Mouse (Mus musculus): ENCODE results near the gene Cyp4f13. TPM values are rescaled to one million over a fixed set of nuclear protein-coding genes. Genes with fewer than 3 reads are reported as not detected.
A peak's percentile ranks its signal among the peaks of the same experiment; 100 is the strongest.

The Cyp4f13 gene
- polyA plus RNA-seq, 1 experiment from 2014 or later = 7.2 TPM

GRCm38 (mm10) chr17:32951006-32951405, 3.8 kb upstream of the Cyp4f13 start:
- no peak overlapping the region for H3K4me2 ChIP-seq
- no peak overlapping the region for H3K9ac ChIP-seq (ENCODE audit: low read depth, low read length)
- H3K4me1 ChIP-seq (replicated peaks; ENCODE audit: control insufficient read depth, insufficient read depth, low read length) = peaks cover 5% of the 10 kb centered on the region
- H3K27ac ChIP-seq (ENCODE audit: low read depth, low read length) = no peak overlapping the region
- H3K9me3 ChIP-seq (ENCODE audit: control insufficient read depth, low read length) = no peaks in the 10 kb centered on the region
- H3K4me3 ChIP-seq (ENCODE audit: low read depth, low read length) = no peak overlapping the region
- no peak for ATAC-seq (replicated peaks; ENCODE audit: low FRiP score)
- DNase-seq (ENCODE audit: low spot score) = no peak
- H3K36me3 ChIP-seq (ENCODE audit: control insufficient read depth, insufficient read depth, low read length) = no peaks in the 10 kb centered on the region
- H3K27me3 ChIP-seq (replicated peaks; ENCODE audit: control insufficient read depth, insufficient read depth, low read length) = no peaks in the 10 kb centered on the region
- WGBS = 74% methylated on average over 11 of the region's 11 CpGs

GRCm38 (mm10) chr17:32950136-32950535, 2.9 kb upstream of the Cyp4f13 start:
- H3K27me3 ChIP-seq (replicated peaks; ENCODE audit: control insufficient read depth, insufficient read depth, low read length) = no peaks in the 10 kb centered on the region
- H3K9ac ChIP-seq (ENCODE audit: low read depth, low read length) = no peak overlapping the region
- peaks cover 5% of the 10 kb centered on the region for H3K4me1 ChIP-seq (replicated peaks; ENCODE audit: control insufficient read depth, insufficient read depth, low read length)
- H3K36me3 ChIP-seq (ENCODE audit: control insufficient read depth, insufficient read depth, low read length) = no peaks in the 10 kb centered on the region
- no peak overlapping the region for H3K4me3 ChIP-seq (ENCODE audit: low read depth, low read length)
- DNase-seq (ENCODE audit: low spot score) (no peak), ATAC-seq (replicated peaks; ENCODE audit: low FRiP score) (no peak)
- no peak overlapping the region for H3K27ac ChIP-seq (ENCODE audit: low read depth, low read length)
- WGBS = 80% methylated on average over 3 of the region's 3 CpGs
- no peaks in the 10 kb centered on the region for H3K9me3 ChIP-seq (ENCODE audit: control insufficient read depth, low read length)
- H3K4me2 ChIP-seq = no peak overlapping the region

GRCm38 (mm10) chr17:32946716-32947115, 486 bp downstream of the Cyp4f13 start:
- Histone ChIP-seq H3K27me3 (replicated peaks; ENCODE audit: control insufficient read depth, insufficient read depth, low read length) (no peaks in the 10 kb centered on the region), H3K36me3 (ENCODE audit: control insufficient read depth, insufficient read depth, low read length) (no peaks in the 10 kb centered on the region), H3K9ac (ENCODE audit: low read depth, low read length) (peak overlapping the region; percentile 70), H3K4me2 (peak overlapping the region; percentile 90), H3K4me1 (replicated peaks; ENCODE audit: control insufficient read depth, insufficient read depth, low read length) (peaks cover 5% of the 10 kb centered on the region), H3K4me3 (ENCODE audit: low read depth, low read length) (peak overlapping the region; percentile 65), H3K27ac (ENCODE audit: low read depth, low read length) (no peak overlapping the region), H3K9me3 (ENCODE audit: control insufficient read depth, low read length) (no peaks in the 10 kb centered on the region)
- 43% methylated on average over 9 of the region's 9 CpGs for WGBS
- no peak for ATAC-seq (replicated peaks; ENCODE audit: low FRiP score)
- no peak for DNase-seq (ENCODE audit: low spot score)

- Histone ChIP-seq H3K4me2 (no peak overlapping the region), H3K27ac (ENCODE audit: low read depth, low read length) (no peak overlapping the region), H3K36me3 (ENCODE audit: control insufficient read depth, insufficient read depth, low read length) (no peaks in the 10 kb centered on the region), H3K4me3 (ENCODE audit: low read depth, low read length) (no peak overlapping the region), H3K9me3 (ENCODE audit: control insufficient read depth, low read length) (no peaks in the 10 kb centered on the region), H3K4me1 (replicated peaks; ENCODE audit: control insufficient read depth, insufficient read depth, low read length) (peaks cover 5% of the 10 kb centered on the region), H3K27me3 (replicated peaks; ENCODE audit: control insufficient read depth, insufficient read depth, low read length) (no peaks in the 10 kb centered on the region), H3K9ac (ENCODE audit: low read depth, low read length) (no peak overlapping the region)
- ATAC-seq (replicated peaks; ENCODE audit: low FRiP score) = no peak
- no peak for DNase-seq (ENCODE audit: low spot score)
- WGBS = 66% methylated on average over 3 of the region's 3 CpGs
Measured at GRCm38 (mm10) chr17:32944402-32945035, 2.7 kb downstream of the Cyp4f13 start.

GRCm38 (mm10) chr17:32943661-32944060, 3.5 kb downstream of the Cyp4f13 start:
- DNase-seq (ENCODE audit: low spot score) = no peak
- no peak for ATAC-seq (replicated peaks; ENCODE audit: low FRiP score)
- Histone ChIP-seq H3K36me3 (ENCODE audit: control insufficient read depth, insufficient read depth, low read length) (no peaks in the 10 kb centered on the region), H3K9me3 (ENCODE audit: control insufficient read depth, low read length) (no peaks in the 10 kb centered on the region), H3K4me1 (replicated peaks; ENCODE audit: control insufficient read depth, insufficient read depth, low read length) (peaks cover 5% of the 10 kb centered on the region), H3K27ac (ENCODE audit: low read depth, low read length) (no peak overlapping the region), H3K4me3 (ENCODE audit: low read depth, low read length) (no peak overlapping the region), H3K9ac (ENCODE audit: low read depth, low read length) (no peak overlapping the region), H3K4me2 (no peak overlapping the region), H3K27me3 (replicated peaks; ENCODE audit: control insufficient read depth, insufficient read depth, low read length) (no peaks in the 10 kb centered on the region)
- 90% methylated on average over 3 of the region's 3 CpGs for WGBS

- no peak for ATAC-seq (replicated peaks; ENCODE audit: low FRiP score)
- no peak for DNase-seq (ENCODE audit: low spot score)
- no peak overlapping the region for H3K27ac ChIP-seq (ENCODE audit: low read depth, low read length)
- H3K36me3 ChIP-seq (ENCODE audit: control insufficient read depth, insufficient read depth, low read length) = no peaks in the 10 kb centered on the region
- H3K4me2 ChIP-seq = no peak overlapping the region
- no peak overlapping the region for H3K9ac ChIP-seq (ENCODE audit: low read depth, low read length)
- H3K9me3 ChIP-seq (ENCODE audit: control insufficient read depth, low read length) = no peaks in the 10 kb centered on the region
- 77% methylated on average over 4 of the region's 4 CpGs for WGBS
- H3K4me3 ChIP-seq (ENCODE audit: low read depth, low read length) = no peak overlapping the region
- no peaks in the 10 kb centered on the region for H3K27me3 ChIP-seq (replicated peaks; ENCODE audit: control insufficient read depth, insufficient read depth, low read length)
- no peaks in the 10 kb centered on the region for H3K4me1 ChIP-seq (replicated peaks; ENCODE audit: control insufficient read depth, insufficient read depth, low read length)
Measured at GRCm38 (mm10) chr17:32939831-32940230, 7.4 kb downstream of the Cyp4f13 start.

GRCm38 (mm10) chr17:32927803-32928202, 19.4 kb downstream of the Cyp4f13 start:
- 81% methylated on average over 5 of the region's 5 CpGs for WGBS

GRCm38 (mm10) chr17:32924658-32925312, 22.4 kb downstream of the Cyp4f13 start:
- 13% methylated on average over 32 of the region's 32 CpGs for WGBS
- peak overlapping the region; percentile 68 for H3K9ac ChIP-seq (ENCODE audit: low read depth, low read length)
- no peaks in the 10 kb centered on the region for H3K27me3 ChIP-seq (replicated peaks; ENCODE audit: control insufficient read depth, insufficient read depth, low read length)
- H3K4me1 ChIP-seq (replicated peaks; ENCODE audit: control insufficient read depth, insufficient read depth, low read length) = no peaks in the 10 kb centered on the region; the same call in 1 of the 2 replicates
- peak overlapping the region; percentile 77 for H3K4me2 ChIP-seq
- no peaks in the 10 kb centered on the region for H3K36me3 ChIP-seq (ENCODE audit: control insufficient read depth, insufficient read depth, low read length)
- DNase-seq (ENCODE audit: low spot score) = peak; percentile 80
- ATAC-seq (replicated peaks; ENCODE audit: low FRiP score) = peak; percentile 86
- peak overlapping the region; percentile 57 for H3K4me3 ChIP-seq (ENCODE audit: low read depth, low read length)
- H3K9me3 ChIP-seq (ENCODE audit: control insufficient read depth, low read length) = no peaks in the 10 kb centered on the region
- 0 out of 2 replicates have a peak overlapping the region, but pooled peaks have one; percentile 30 for H3K27ac ChIP-seq (ENCODE audit: low read depth, low read length)

More at GRCm38 (mm10) chr17:32927803-32928202, 19.4 kb downstream of the Cyp4f13 start:
- no peak for DNase-seq (ENCODE audit: low spot score)
- no peak for ATAC-seq (replicated peaks; ENCODE audit: low FRiP score)
- H3K4me3 ChIP-seq (ENCODE audit: low read depth, low read length) = no peak overlapping the region
- no peaks in the 10 kb centered on the region for H3K27me3 ChIP-seq (replicated peaks; ENCODE audit: control insufficient read depth, insufficient read depth, low read length)
- no peaks in the 10 kb centered on the region; the same call in 1 of the 2 replicates for H3K4me1 ChIP-seq (replicated peaks; ENCODE audit: control insufficient read depth, insufficient read depth, low read length)
- no peak overlapping the region for H3K27ac ChIP-seq (ENCODE audit: low read depth, low read length)
- H3K9me3 ChIP-seq (ENCODE audit: control insufficient read depth, low read length) = no peaks in the 10 kb centered on the region
- H3K9ac ChIP-seq (ENCODE audit: low read depth, low read length) = no peak overlapping the region
- H3K4me2 ChIP-seq = no peak overlapping the region
- no peaks in the 10 kb centered on the region for H3K36me3 ChIP-seq (ENCODE audit: control insufficient read depth, insufficient read depth, low read length)

- H3K27me3 ChIP-seq (replicated peaks; ENCODE audit: control insufficient read depth, insufficient read depth, low read length) = no peaks in the 10 kb centered on the region
- H3K9ac ChIP-seq (ENCODE audit: low read depth, low read length) = no peak overlapping the region
- H3K4me1 ChIP-seq (replicated peaks; ENCODE audit: control insufficient read depth, insufficient read depth, low read length) = no peaks in the 10 kb centered on the region; the same call in 1 of the 2 replicates
- H3K4me2 ChIP-seq = no peak overlapping the region
- no peak overlapping the region for H3K27ac ChIP-seq (ENCODE audit: low read depth, low read length)
- H3K4me3 ChIP-seq (ENCODE audit: low read depth, low read length) = no peak overlapping the region
- no peaks in the 10 kb centered on the region for H3K9me3 ChIP-seq (ENCODE audit: control insufficient read depth, low read length)
- DNase-seq (ENCODE audit: low spot score) = no peak
- H3K36me3 ChIP-seq (ENCODE audit: control insufficient read depth, insufficient read depth, low read length) = no peaks in the 10 kb centered on the region
- ATAC-seq (replicated peaks; ENCODE audit: low FRiP score) = no peak
- WGBS = 88% methylated on average over 1 of the region's 1 CpGs
Measured at GRCm38 (mm10) chr17:32923681-32924080, 23.5 kb downstream of the Cyp4f13 start.
